10 mouse cellular contexts compared by ENCODE assay signal in genomic region chr4:150794257-150794794, GRCm38 (mm10). TPM values are rescaled to one million over a fixed set of nuclear protein-coding genes. Genes with fewer than 3 reads are reported as not detected.
DNase-seq lines count a peak whose midpoint lies in the region; ATAC-seq and TF ChIP-seq lines count a peak whose summit lies in the region.
"Had no signal": no experiment of that assay in that cellular context is flagged by ENCODE, and none has a peak within 500 bp of the region (broad histone marks: within the 10 kb centered on the region; RNA-seq: fewer than 3 reads in every experiment).

No protein-coding gene starts in this region.

- DNase-seq in forebrain, embryonic 10.5 days (ENCODE audit: extremely low spot score, low spot score), result peak; percentile 46
- DNase-seq in heart, postnatal 0 days (ENCODE audit: low spot score), result no peak
- no peak for DNase-seq in thymus, postnatal 14 days
- DNase-seq in right cerebral cortex, postnatal 25 days, result no peak
- no peak for DNase-seq in lung, postnatal 14 days
- DNase-seq: kidney, postnatal 4 days had no signal

- no peak overlapping the region for H3K4me3 ChIP-seq in forebrain, embryonic 10.5 days
- no peak overlapping the region for H3K4me3 ChIP-seq in forebrain, embryonic 13.5 days
- no peak overlapping the region for H3K4me3 ChIP-seq in brown adipose tissue, adult 24 weeks (ENCODE audit: insufficient read depth, low read depth, low read length)
- no peak overlapping the region for H3K4me3 ChIP-seq in heart, postnatal 0 days (ENCODE audit: low read depth, low read length)
- no peak overlapping the region for H3K4me3 ChIP-seq in midbrain, embryonic 16.5 days (ENCODE audit: low read depth, low read length)
- H3K4me3 ChIP-seq: liver, embryonic 15.5 days had no signal

- WGBS in forebrain, embryonic 10.5 days, result 44% methylated on average over 9 of the region's 9 CpGs
- 43% methylated on average over 9 of the region's 9 CpGs for WGBS in forebrain, embryonic 13.5 days
- WGBS in heart, postnatal 0 days, result 62% methylated on average over 9 of the region's 9 CpGs
- WGBS in midbrain, embryonic 16.5 days, result 32% methylated on average over 9 of the region's 9 CpGs

- no peak for TF ChIP-seq EP300 in heart, postnatal 0 days (IDR thresholded peaks at IDR 0.05; ENCODE audit: low read depth)

- no peak for ATAC-seq in forebrain, embryonic 13.5 days
- 0 out of 2 replicates have a peak, but pooled peaks have one; percentile 11 for ATAC-seq in heart, postnatal 0 days (ENCODE audit: insufficient read depth, low read depth)
- ATAC-seq in midbrain, embryonic 16.5 days, result peak; percentile 80

- H3K9me3 ChIP-seq in forebrain, embryonic 10.5 days, result no peaks in the 10 kb centered on the region
- no peaks in the 10 kb centered on the region for H3K9me3 ChIP-seq in forebrain, embryonic 13.5 days (replicated peaks)
- no peaks in the 10 kb centered on the region for H3K9me3 ChIP-seq in heart, postnatal 0 days (replicated peaks; ENCODE audit: control insufficient read depth, low read length)
- no peaks in the 10 kb centered on the region for H3K9me3 ChIP-seq in midbrain, embryonic 16.5 days (replicated peaks; ENCODE audit: control insufficient read depth, low read length, poor library complexity, severe bottlenecking)
- H3K9me3 ChIP-seq: liver, embryonic 15.5 days had no signal

- TF ChIP-seq CTCF in heart, postnatal 0 days (IDR thresholded peaks at IDR 0.05; ENCODE audit: low read depth), result no peak

- no peaks in the 10 kb centered on the region for H3K36me3 ChIP-seq in forebrain, embryonic 10.5 days (replicated peaks)
- H3K36me3 ChIP-seq in forebrain, embryonic 13.5 days (ENCODE audit: poor library complexity, severe bottlenecking), result no peaks in the 10 kb centered on the region
- H3K36me3 ChIP-seq in heart, postnatal 0 days (replicated peaks; ENCODE audit: control insufficient read depth, insufficient read depth, low read length), result no peaks in the 10 kb centered on the region
- no peaks in the 10 kb centered on the region for H3K36me3 ChIP-seq in midbrain, embryonic 16.5 days (ENCODE audit: control insufficient read depth, insufficient read depth, low read length)
- H3K36me3 ChIP-seq: liver, embryonic 15.5 days had no signal

- peaks cover 54% of the 10 kb centered on the region for H3K4me1 ChIP-seq in forebrain, embryonic 10.5 days
- peaks cover 12% of the 10 kb centered on the region; the same call in 1 of the 2 replicates for H3K4me1 ChIP-seq in forebrain, embryonic 13.5 days
- H3K4me1 ChIP-seq in brown adipose tissue, adult 24 weeks (ENCODE audit: control insufficient read depth, insufficient read depth, insufficient read length, low read length), result peaks cover under 1% of the 10 kb centered on the region
- H3K4me1 ChIP-seq in heart, postnatal 0 days (ENCODE audit: control insufficient read depth, insufficient read depth), result peaks cover 5% of the 10 kb centered on the region; the same call in 1 of the 2 replicates
- peaks cover 15% of the 10 kb centered on the region for H3K4me1 ChIP-seq in midbrain, embryonic 16.5 days (ENCODE audit: control insufficient read depth, insufficient read depth, low read length)

- H3K9ac ChIP-seq in forebrain, embryonic 13.5 days, result no peak overlapping the region
- H3K9ac ChIP-seq in heart, postnatal 0 days (replicated peaks; ENCODE audit: low read depth, low read length), result no peak overlapping the region
- no peak overlapping the region for H3K9ac ChIP-seq in midbrain, embryonic 16.5 days (ENCODE audit: low read depth, low read length)
- H3K9ac ChIP-seq: liver, embryonic 15.5 days had no signal

- no peak overlapping the region for H3K4me2 ChIP-seq in forebrain, embryonic 13.5 days
- H3K4me2 ChIP-seq in heart, postnatal 0 days (ENCODE audit: low read depth, low read length), result no peak overlapping the region
- no peak overlapping the region for H3K4me2 ChIP-seq in midbrain, embryonic 16.5 days (ENCODE audit: low read length)
- H3K4me2 ChIP-seq: liver, embryonic 15.5 days had no signal

- H3K27ac ChIP-seq in forebrain, embryonic 10.5 days, result peak overlapping the region; percentile 63
- H3K27ac ChIP-seq in forebrain, embryonic 13.5 days, result no peak overlapping the region
- peak overlapping the region; percentile 55 for H3K27ac ChIP-seq in brown adipose tissue, adult 24 weeks (replicated peaks; ENCODE audit: low read depth, low read length)
- H3K27ac ChIP-seq in heart, postnatal 0 days (ENCODE audit: low read depth), result no peak overlapping the region
- H3K27ac ChIP-seq in midbrain, embryonic 16.5 days (ENCODE audit: low read length), result peak overlapping the region; percentile 66
- H3K27ac ChIP-seq: liver, embryonic 15.5 days had no signal

- H3K27me3 ChIP-seq in forebrain, embryonic 10.5 days (ENCODE audit: poor library complexity, severe bottlenecking), result no peaks in the 10 kb centered on the region
- no peaks in the 10 kb centered on the region for H3K27me3 ChIP-seq in forebrain, embryonic 13.5 days
- H3K27me3 ChIP-seq in heart, postnatal 0 days (ENCODE audit: control insufficient read depth, insufficient read depth, low read length), result no peaks in the 10 kb centered on the region
- no peaks in the 10 kb centered on the region for H3K27me3 ChIP-seq in midbrain, embryonic 16.5 days (ENCODE audit: control insufficient read depth, insufficient read depth, low read depth, low read length)
- H3K27me3 ChIP-seq: liver, embryonic 15.5 days had no signal

RNA-seq across cellular contexts. Expression of gene Errfi1, which starts 59.4 kb away (rescaled TPM):
- polyA plus RNA-seq in forebrain, embryonic 10.5 days (2016; fragmentation: Nextera tagmentation; extraction: Ambion mirVana), result 16.5 and 18.7 TPM in 2 replicates
- polyA plus RNA-seq in forebrain, embryonic 13.5 days (2015; fragmentation: Nextera tagmentation; extraction: Ambion mirVana), result 13.7 TPM in 2 replicates
- 14.8 and 32.1 TPM in 2 replicates for polyA plus RNA-seq in brown adipose tissue, adult 24 weeks (2012; ENCODE audit: insufficient read depth, insufficient read length, missing spikeins)
- total RNA-seq in heart, postnatal 0 days (2014; rRNA removed; ENCODE audit: low replicate concordance), result 16.0 and 33.7 TPM in 2 replicates
- 7.4 and 7.9 TPM in 2 replicates for polyA plus RNA-seq in heart, postnatal 0 days (2015; fragmentation: Nextera tagmentation; extraction: Ambion mirVana)
- 22.1 and 22.7 TPM in 2 replicates for polyA plus RNA-seq in midbrain, embryonic 16.5 days (2015; fragmentation: Nextera tagmentation; extraction: Ambion mirVana)

Comparison
In these comparisons a context has a peak if more than half of its experiments do, and no peak if none do; other contexts are left out.
1. H3K27ac ChIP-seq: peak in forebrain, embryonic 10.5 days (single experiment), brown adipose tissue, adult 24 weeks (single experiment) and midbrain, embryonic 16.5 days (single experiment); none in forebrain, embryonic 13.5 days (single experiment) and heart, postnatal 0 days (single experiment).